Mouse (Mus musculus) embryonic fibroblast, embryonic 13.5 days (primary cell): ENCODE data around the gene Defb23. TPM values are rescaled to one million over a fixed set of nuclear protein-coding genes. Genes with fewer than 3 reads are reported as not detected.

Experiments used
- H3K27ac ChIP-seq: 2 replicates; pipeline ENCODE4 v1.5.1; 2012; ENCODE audit warnings: low read length, control low read depth, inconsistent platforms; ENCODE audit not compliant: insufficient read depth
- H3K4me1 ChIP-seq: 2 replicates; pipeline ENCODE4 v1.6.1; 2011; ENCODE audit warnings: low read length; ENCODE audit not compliant: control insufficient read depth, insufficient read depth
- H3K4me3 ChIP-seq: 2 replicates; pipeline ENCODE4 v1.5.1; 2011; ENCODE audit warnings: mild to moderate bottlenecking, control low read depth, low read length; ENCODE audit not compliant: insufficient read depth
- CTCF ChIP-seq: IDR thresholded peaks from 2 replicates; pipeline ENCODE4 v1.5.1; 2011; ENCODE audit warnings: mild to moderate bottlenecking, control low read depth, low read length, moderate library complexity, borderline replicate concordance; ENCODE audit not compliant: insufficient read depth
- POLR2A ChIP-seq: IDR thresholded peaks from 2 replicates; pipeline ENCODE4 v1.6.1; 2011; ENCODE audit warnings: low read depth, mild to moderate bottlenecking, control low read depth, low read length, moderate library complexity
- polyA plus RNA-seq: library from polyadenylated mRNA; stranded (reverse); fragments of >200 nt; gene quantifications from 2 replicates; pipeline ENCODE4 v1.2.4, GENCODE M21; 2011; ENCODE audit warnings: low read depth; ENCODE audit not compliant: missing spikeins, insufficient read length

Defb23 gene
- polyA plus RNA-seq, 1 experiment: not detected

DNA sequence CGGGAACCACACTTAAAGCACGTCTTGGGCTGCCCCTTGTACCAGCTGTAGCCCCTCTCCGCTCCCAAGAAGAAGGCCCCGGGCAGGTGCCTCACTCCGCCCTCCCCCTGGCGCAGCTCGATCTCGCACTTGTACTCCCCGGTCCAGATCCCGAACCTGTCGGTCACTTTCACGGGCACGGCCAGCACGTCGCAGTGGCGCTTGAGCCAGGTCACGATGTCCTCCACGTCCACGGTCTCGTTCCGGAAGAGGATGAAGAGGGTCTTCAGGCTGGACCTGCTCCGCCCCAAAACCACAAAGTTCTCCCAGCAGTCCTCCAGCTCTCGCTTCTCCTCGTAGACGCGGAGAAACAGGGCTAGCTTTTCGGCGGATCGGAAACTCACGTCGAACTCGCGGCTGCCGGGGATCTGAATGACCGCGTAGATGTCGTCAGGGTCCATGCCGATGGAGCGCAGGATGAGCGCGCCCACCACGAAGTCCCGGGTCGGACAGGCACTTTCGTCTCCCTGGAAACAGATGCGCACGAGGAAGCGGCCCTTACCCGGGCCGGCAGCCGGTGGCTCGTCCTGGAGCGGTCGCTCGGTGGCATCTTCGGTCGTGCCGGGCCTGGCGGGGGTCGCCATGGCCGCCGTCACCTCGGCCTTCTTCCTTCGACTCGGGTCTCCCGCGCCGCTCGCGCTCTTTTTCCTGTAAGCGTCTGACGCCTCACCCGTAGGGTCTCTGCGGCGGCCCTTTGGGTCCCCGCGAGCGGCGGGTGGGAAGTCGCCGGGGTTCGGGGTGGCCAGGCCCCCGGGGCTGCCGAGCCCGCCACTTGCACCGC lies 50.4 kb downstream of the Defb23 start:
- peak overlapping the region; percentile 64 for H3K27ac ChIP-seq
- H3K4me1 ChIP-seq: peaks cover 8% of the 10 kb centered on the region
- H3K4me3 ChIP-seq: peak overlapping the region; percentile 63
- TF ChIP-seq CTCF: no peak
- TF ChIP-seq POLR2A: 0 out of 2 replicates have a peak, but pooled peaks have one; percentile 35

DNA sequence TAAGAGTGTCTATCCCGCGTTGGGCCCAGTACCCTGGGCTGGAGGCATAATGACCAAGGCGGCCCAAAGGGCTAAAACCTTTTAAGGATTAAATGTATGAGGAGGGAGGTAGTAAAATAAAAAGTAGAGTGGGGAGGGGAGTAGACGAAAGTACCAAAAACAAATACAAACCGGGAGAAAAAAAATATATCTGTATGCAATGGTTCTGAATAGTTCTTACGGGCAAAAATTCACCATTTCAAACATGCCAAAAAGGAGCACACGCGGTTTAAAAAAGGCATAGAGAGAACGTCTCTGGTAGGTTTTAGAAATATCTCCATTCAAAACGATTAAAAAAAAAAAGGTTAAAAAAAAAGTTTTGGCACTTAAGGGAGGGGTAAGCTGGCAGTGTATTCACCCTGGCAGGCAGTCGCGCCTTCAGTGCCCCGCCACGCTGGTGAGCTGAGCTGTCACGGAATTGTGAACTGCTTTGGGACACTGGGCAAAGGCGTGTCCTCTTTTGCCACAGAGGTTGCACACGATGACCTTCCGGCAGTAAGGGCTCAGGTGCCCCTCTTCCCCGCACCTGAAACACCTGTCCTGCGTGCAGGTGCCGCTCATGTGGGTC lies 51.2 kb downstream of the Defb23 start:
- Histone ChIP-seq H3K27ac (peak overlapping the region; percentile 64), H3K4me3 (peak overlapping the region; percentile 63), H3K4me1 (peaks cover 8% of the 10 kb centered on the region)
- no peak for TF ChIP-seq POLR2A
- TF ChIP-seq CTCF: no peak

DNA sequence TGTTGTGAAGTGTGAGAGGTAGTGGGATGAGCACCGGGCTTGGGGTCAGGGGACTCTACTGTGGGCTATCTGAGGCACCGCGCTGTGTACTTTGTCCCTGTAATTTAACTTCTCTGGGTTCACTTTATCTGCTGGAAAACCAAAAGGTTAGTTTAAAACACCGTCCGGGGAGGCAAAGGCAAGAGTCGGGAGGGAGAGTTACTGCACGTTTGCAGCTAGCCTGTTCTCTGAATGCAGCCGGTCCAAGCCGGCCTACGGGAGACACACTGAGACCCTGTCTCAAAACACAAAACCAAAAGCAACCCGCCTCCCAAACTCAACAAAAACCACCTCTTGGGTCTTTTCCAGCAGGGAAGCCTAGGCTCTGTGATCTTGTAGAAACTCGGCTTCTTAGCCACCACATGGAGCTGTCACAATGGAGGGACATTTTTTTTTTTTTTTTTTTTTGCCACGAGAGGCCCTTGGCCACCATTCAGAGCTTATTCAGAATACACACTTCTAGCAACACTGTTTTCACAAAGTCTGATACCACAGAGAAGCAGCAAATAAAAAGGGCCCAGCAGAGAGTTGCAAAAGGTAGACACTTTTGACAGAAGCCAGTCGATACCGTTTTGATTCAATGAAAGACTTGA lies 51.8 kb downstream of the Defb23 start:
- TF ChIP-seq POLR2A (no peak), CTCF (no peak)
- H3K4me3 ChIP-seq: peak overlapping the region; percentile 63
- peaks cover 8% of the 10 kb centered on the region for H3K4me1 ChIP-seq
- peak overlapping the region; percentile 35 for H3K27ac ChIP-seq

GRCm38 (mm10) chr2:152411471-152411870 lies 52.9 kb downstream of the Defb23 start:
- Histone ChIP-seq H3K4me1 (peaks cover 8% of the 10 kb centered on the region), H3K27ac (peak overlapping the region; percentile 75), H3K4me3 (peak overlapping the region; percentile 63; the same call in 1 of the 2 replicates)
- TF ChIP-seq POLR2A (0 out of 2 replicates have a peak, but pooled peaks have one; percentile 12), CTCF (no peak)

DNA sequence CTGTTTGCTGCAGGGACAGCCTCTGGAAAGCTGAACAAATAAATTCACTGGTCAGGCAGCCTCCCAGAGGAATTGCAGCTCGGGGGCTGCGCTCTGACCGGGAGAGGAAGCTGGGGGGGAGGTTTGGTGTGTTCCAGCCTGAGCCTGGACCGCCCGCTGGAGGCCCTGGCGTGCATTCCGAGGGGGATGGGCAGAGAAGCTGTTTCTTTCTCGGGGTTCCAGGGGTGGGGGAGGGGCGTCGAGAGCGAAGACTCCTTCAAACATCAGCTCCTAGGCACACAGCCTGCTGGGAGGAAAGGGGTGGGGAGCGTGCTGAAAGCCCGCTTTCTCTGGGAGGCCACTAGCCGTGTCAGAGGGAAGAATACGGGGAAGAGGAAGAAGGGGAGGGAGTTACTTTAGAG lies 53.4 kb downstream of the Defb23 start:
- TF ChIP-seq CTCF (no peak), POLR2A (peak; percentile 53; the same call in 1 of the 2 replicates)
- Histone ChIP-seq H3K27ac (peak overlapping the region; percentile 75), H3K4me1 (peaks cover 8% of the 10 kb centered on the region), H3K4me3 (no peak overlapping the region)

DNA sequence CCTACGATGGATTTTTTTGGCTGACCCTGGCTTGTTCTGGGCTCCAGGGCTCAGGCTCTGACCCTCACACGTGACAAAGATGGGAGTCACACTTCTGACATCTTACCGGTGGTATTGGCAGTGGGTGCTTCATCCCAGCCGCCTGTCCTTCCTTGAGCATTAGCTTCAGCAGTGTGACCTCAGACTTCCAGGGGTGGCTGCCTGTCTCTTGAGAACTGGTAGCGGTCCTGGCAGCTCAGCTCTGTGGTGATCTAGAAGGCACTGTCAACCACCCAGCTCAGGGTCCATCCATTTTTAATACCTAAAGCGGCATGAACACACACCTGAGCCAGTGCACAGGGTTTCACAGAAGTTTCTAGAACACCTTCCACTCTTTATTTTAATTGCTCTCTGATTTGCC lies 54.6 kb downstream of the Defb23 start:
- no peak for TF ChIP-seq CTCF
- TF ChIP-seq POLR2A: no peak
- Histone ChIP-seq H3K27ac (no peak overlapping the region), H3K4me1 (peaks cover 9% of the 10 kb centered on the region; the same call in 1 of the 2 replicates), H3K4me3 (no peak overlapping the region)

Other genes starting within 250 kb of the Defb23 start
- gene Csnk2a1, start 237.8 kb downstream of the Defb23 start, polyA plus RNA-seq: 126 and 134 TPM in 2 replicates
- gene Tbc1d20, start 170.8 kb downstream of the Defb23 start, polyA plus RNA-seq: 61.7 and 74.1 TPM in 2 replicates
- gene Rbck1, start 132.0 kb downstream of the Defb23 start, polyA plus RNA-seq: 59.0 and 79.2 TPM in 2 replicates
- gene Trib3, start 120.6 kb downstream of the Defb23 start, polyA plus RNA-seq: 49.1 and 85.1 TPM in 2 replicates
- gene Nrsn2, start 88.0 kb downstream of the Defb23 start, polyA plus RNA-seq: not detected in 2 replicates
- 15.0 and 20.3 TPM in 2 replicates for gene Sox12, start 66.6 kb downstream of the Defb23 start, polyA plus RNA-seq
- gene Zcchc3, start 49.6 kb downstream of the Defb23 start, polyA plus RNA-seq: 9.7 and 17.6 TPM in 2 replicates
- 0.30 TPM in 1 of 2 replicates, not detected in the other for gene 6820408C15Rik, start 49.0 kb downstream of the Defb23 start, polyA plus RNA-seq
- not detected in 2 replicates for gene Defb20, start 12.4 kb upstream of the Defb23 start, polyA plus RNA-seq
- not detected in 2 replicates for gene Defb22, start 25.5 kb upstream of the Defb23 start, polyA plus RNA-seq
- not detected in 2 replicates for gene Defb26, start 47.1 kb upstream of the Defb23 start, polyA plus RNA-seq
- not detected in 2 replicates for gene Defb28, start 53.6 kb upstream of the Defb23 start, polyA plus RNA-seq
- gene Defb29, start 75.5 kb upstream of the Defb23 start, polyA plus RNA-seq: not detected in 2 replicates
- gene Gm17416, start 104.7 kb upstream of the Defb23 start, polyA plus RNA-seq: not detected in 2 replicates
- not detected in 2 replicates for gene Defb21, start 108.1 kb upstream of the Defb23 start, polyA plus RNA-seq
- not detected in 2 replicates for gene Defb19, start 115.7 kb upstream of the Defb23 start, polyA plus RNA-seq
- not detected in 2 replicates for gene Defb45, start 134.8 kb upstream of the Defb23 start, polyA plus RNA-seq
- not detected in 2 replicates for gene Defb36, start 139.7 kb upstream of the Defb23 start, polyA plus RNA-seq
- 1.9 and 2.0 TPM in 2 replicates for gene Defb25, start 158.4 kb upstream of the Defb23 start, polyA plus RNA-seq
- gene Rem1, start 162.3 kb upstream of the Defb23 start, polyA plus RNA-seq: 3.9 and 4.3 TPM in 2 replicates
- gene H13, start 204.8 kb upstream of the Defb23 start, polyA plus RNA-seq: 141 and 214 TPM in 2 replicates
- gene Mcts2, start 222.4 kb upstream of the Defb23 start, polyA plus RNA-seq: 19.4 and 24.5 TPM in 2 replicates